Mouse (Mus musculus) layer of hippocampus, adult 2 months (tissue): ENCODE results near the gene Gmfb. TPM values are rescaled to one million over a fixed set of nuclear protein-coding genes. Genes with fewer than 3 reads are reported as not detected.
A peak's percentile ranks its signal among the peaks of the same experiment; 100 is the strongest.

Experiments used
- DNase-seq, 2 experiments: peaks; one replicate each; pipeline ENCODE4 v3.0.0; 2022; ENCODE audit warnings: low spot score in 2 of 2
- H3K27ac ChIP-seq: fragments of 200-600 bp; 2 replicates; pipeline ENCODE4 v1.8.1; 2022
- H3K4me3 ChIP-seq: fragments of 200-600 bp; 2 replicates; pipeline ENCODE4 v1.8.1; 2022; ENCODE audit warnings: mild to moderate bottlenecking
- CTCF ChIP-seq: fragments of 200-600 bp; conservative IDR thresholded peaks from 2 replicates; pipeline ENCODE4 v1.8.1; 2022; ENCODE audit warnings: antibody characterized with exemption, mild to moderate bottlenecking, moderate library complexity
- total RNA-seq, 2 experiments: library from RNA; stranded (reverse); gene quantifications; 2 replicates each; pipeline ENCODE4 v1.2.3; 2021

Gmfb gene
- total RNA-seq, 2 experiments from 2014 or later, result 146 to 161 TPM

- H3K4me3 ChIP-seq, result peak overlapping the region; percentile 88
- no peak for TF ChIP-seq CTCF
Measured at GRCm38 (mm10) chr14:46788505-46788901, 33.5 kb downstream of the Gmfb start.

GRCm38 (mm10) chr14:46787787-46788504 is 34.1 kb downstream of the Gmfb start, which contains the start of gene Cnih1:
TSS of gene Cnih1 (minus strand) at chr14:46788411.
- TF ChIP-seq CTCF, result peak; percentile 94
- peak within 1 kb of the TSS; percentile 96 for H3K27ac ChIP-seq
- DNase-seq, result peak; percentile 87 to 94
- peak within 1 kb of the TSS; percentile 88 for H3K4me3 ChIP-seq

More at GRCm38 (mm10) chr14:46788505-46788901, 33.5 kb downstream of the Gmfb start:
- no peak for DNase-seq
- peak overlapping the region; percentile 96 for H3K27ac ChIP-seq

GRCm38 (mm10) chr14:46787454-46787786 is 34.6 kb downstream of the Gmfb start:
- TF ChIP-seq CTCF, result no peak
- H3K4me3 ChIP-seq, result peak overlapping the region; percentile 88
- no peak for DNase-seq
- H3K27ac ChIP-seq, result peak overlapping the region; percentile 96

GRCm38 (mm10) chr14:46785247-46785646 is 36.8 kb downstream of the Gmfb start:
- no peak for TF ChIP-seq CTCF
- Histone ChIP-seq H3K4me3 (no peak overlapping the region), H3K27ac (no peak overlapping the region)
- DNase-seq, result no peak

GRCm38 (mm10) chr14:46783327-46783926 is 38.6 kb downstream of the Gmfb start:
- TF ChIP-seq CTCF, result no peak
- Histone ChIP-seq H3K27ac (no peak overlapping the region), H3K4me3 (no peak overlapping the region)
- DNase-seq, result no peak

- Histone ChIP-seq H3K27ac (no peak overlapping the region), H3K4me3 (no peak overlapping the region)
- TF ChIP-seq CTCF, result no peak
- DNase-seq, result no peak
Measured at GRCm38 (mm10) chr14:46782187-46782828, 39.7 kb downstream of the Gmfb start.

- no peak for TF ChIP-seq CTCF
Measured at GRCm38 (mm10) chr14:46781086-46781485, 41.0 kb downstream of the Gmfb start.

GRCm38 (mm10) chr14:46779217-46779616 is 42.8 kb downstream of the Gmfb start:
- H3K4me3 ChIP-seq, result no peak overlapping the region
- DNase-seq, result no peak
- TF ChIP-seq CTCF, result peak; percentile 58
- H3K27ac ChIP-seq, result no peak overlapping the region

More at GRCm38 (mm10) chr14:46781086-46781485, 41.0 kb downstream of the Gmfb start:
- DNase-seq, result no peak
- Histone ChIP-seq H3K27ac (no peak overlapping the region), H3K4me3 (no peak overlapping the region)

- no peak overlapping the region for H3K4me3 ChIP-seq
- no peak for DNase-seq
- TF ChIP-seq CTCF, result no peak
- no peak overlapping the region for H3K27ac ChIP-seq
Measured at GRCm38 (mm10) chr14:46778756-46779155, 43.3 kb downstream of the Gmfb start.

GRCm38 (mm10) chr14:46770036-46770435 is 52.0 kb downstream of the Gmfb start:
- TF ChIP-seq CTCF, result no peak
- Histone ChIP-seq H3K27ac (no peak overlapping the region), H3K4me3 (no peak overlapping the region)
- DNase-seq, result no peak

- TF ChIP-seq CTCF, result no peak
- peak; percentile 63 to 81 for DNase-seq
- H3K4me3 ChIP-seq, result no peak overlapping the region
- no peak overlapping the region for H3K27ac ChIP-seq
Measured at GRCm38 (mm10) chr14:46767116-46767515, 54.9 kb downstream of the Gmfb start.

GRCm38 (mm10) chr14:46761186-46761585 is 60.9 kb downstream of the Gmfb start:
- H3K27ac ChIP-seq, result no peak overlapping the region
- DNase-seq, result no peak
- H3K4me3 ChIP-seq, result peak overlapping the region; percentile 67; the same call in 1 of the 2 replicates
- no peak for TF ChIP-seq CTCF

- no peak; the same call in 1 of the 2 replicates for TF ChIP-seq CTCF
- Histone ChIP-seq H3K27ac (no peak within 1 kb of the TSS), H3K4me3 (peak within 1 kb of the TSS; percentile 67)
- peak; percentile 78 to 87 for DNase-seq
Measured at GRCm38 (mm10) chr14:46760355-46761029, 61.5 kb downstream of the Gmfb start, which contains the start of gene Cdkn3. TSS of gene Cdkn3 (plus strand) at chr14:46760541.
